ENCODE assay signal across 19 mouse cellular contexts in the genomic region with DNA sequence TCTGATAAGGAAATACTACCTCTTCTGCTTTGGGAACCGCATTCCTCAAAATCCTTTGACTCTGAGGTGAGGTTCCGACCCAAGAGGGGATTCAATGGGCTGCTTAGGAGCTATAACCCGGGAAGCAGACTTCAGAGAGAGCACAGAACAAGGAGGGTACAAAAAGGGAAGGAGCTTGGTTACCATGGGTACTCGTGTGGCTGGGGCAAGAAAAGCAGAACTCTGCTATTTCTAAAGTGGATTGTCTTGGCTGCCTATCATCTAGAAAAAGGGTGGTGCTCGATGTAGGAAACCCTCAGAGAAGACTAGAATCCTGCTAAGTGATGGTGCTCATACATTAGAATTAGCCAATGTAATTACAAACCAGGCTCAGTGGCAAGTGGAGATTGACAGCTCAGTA. TPM values are rescaled to one million over a fixed set of nuclear protein-coding genes. Genes with fewer than 3 reads are reported as not detected.
A peak's percentile ranks its signal among the peaks of the same experiment; 100 is the strongest.
DNase-seq lines count a peak whose midpoint lies in the region; ATAC-seq lines count a peak whose summit lies in the region.
"Had no signal": no experiment of that assay in that cellular context is flagged by ENCODE, and none has a peak within 500 bp of the region (broad histone marks: within the 10 kb centered on the region; RNA-seq: fewer than 3 reads in every experiment).

No protein-coding gene starts in this region.

- ATAC-seq in heart, embryonic 12.5 days (ENCODE audit: insufficient number of reproducible peaks, low FRiP score) = no peak
- ATAC-seq: inflammation-experienced regulatory T-cells, adult 6 months; liver, embryonic 12.5 days; midbrain, embryonic 15.5 days had no signal

- peaks cover 2% of the 10 kb centered on the region; the same call in 1 of the 2 replicates for H3K36me3 ChIP-seq in heart, embryonic 12.5 days
- no peaks in the 10 kb centered on the region for H3K36me3 ChIP-seq in megakaryocyte, embryonic 14.5 days (replicated peaks; ENCODE audit: low read length)
- H3K36me3 ChIP-seq: liver, embryonic 12.5 days; midbrain, embryonic 15.5 days; neural tube, embryonic 12.5 days had no signal

- H3K9me3 ChIP-seq in heart, embryonic 12.5 days (replicated peaks) = no peaks in the 10 kb centered on the region
- H3K9me3 ChIP-seq in megakaryocyte, embryonic 14.5 days = peaks cover 10% of the 10 kb centered on the region
- H3K9me3 ChIP-seq: liver, embryonic 12.5 days; midbrain, embryonic 15.5 days; neural tube, embryonic 12.5 days had no signal

- no peak overlapping the region for H3K4me3 ChIP-seq in heart, embryonic 12.5 days
- peak overlapping the region; percentile 87 for H3K4me3 ChIP-seq in megakaryocyte, embryonic 14.5 days (replicated peaks)
- H3K4me3 ChIP-seq: erythroblast, embryonic 14.5 days; liver, embryonic 12.5 days; midbrain, embryonic 15.5 days; neural tube, embryonic 12.5 days had no signal

- H3K9ac ChIP-seq in heart, embryonic 12.5 days = no peak overlapping the region
- H3K9ac ChIP-seq: liver, embryonic 12.5 days; midbrain, embryonic 15.5 days; neural tube, embryonic 12.5 days had no signal

- H3K27ac ChIP-seq in heart, embryonic 12.5 days (ENCODE audit: poor library complexity, severe bottlenecking) = peak overlapping the region; percentile 75
- H3K27ac ChIP-seq: liver, embryonic 12.5 days; midbrain, embryonic 15.5 days; neural tube, embryonic 12.5 days had no signal

- 45% methylated on average over 5 of the region's 5 CpGs for WGBS in heart, embryonic 12.5 days

- no peaks in the 10 kb centered on the region for H3K27me3 ChIP-seq in heart, embryonic 12.5 days (replicated peaks)
- peaks cover 7% of the 10 kb centered on the region for H3K27me3 ChIP-seq in megakaryocyte, embryonic 14.5 days (replicated peaks)
- H3K27me3 ChIP-seq: midbrain, embryonic 15.5 days; neural tube, embryonic 12.5 days had no signal

- H3K4me2 ChIP-seq in heart, embryonic 12.5 days = peak overlapping the region; percentile 25; the same call in 1 of the 2 replicates
- H3K4me2 ChIP-seq: liver, embryonic 12.5 days; midbrain, embryonic 15.5 days; neural tube, embryonic 12.5 days had no signal

- no peak for DNase-seq in heart, adult 18-20 months
- DNase-seq in testis, postnatal 10 days (ENCODE audit: low spot score) = peak; percentile 33
- no peak for DNase-seq in testis, postnatal 14 days (ENCODE audit: low spot score)
- no peak for DNase-seq in adrenal gland, postnatal 36 days
- DNase-seq in thymus, postnatal 0 days (ENCODE audit: low spot score) = no peak
- no peak for DNase-seq in adrenal gland, adult 8-10 months
- DNase-seq: cerebellum, adult 9-10 months; embryo, embryonic 11 days; lung, postnatal 14 days; thymus, adult 18-20 months had no signal

- peaks cover 44% of the 10 kb centered on the region for H3K4me1 ChIP-seq in heart, embryonic 12.5 days (replicated peaks)
- H3K4me1 ChIP-seq in megakaryocyte, embryonic 14.5 days = peaks cover 42% of the 10 kb centered on the region
- H3K4me1 ChIP-seq: midbrain, embryonic 15.5 days; neural tube, embryonic 12.5 days had no signal

RNA-seq across cellular contexts. Expression of a gene that starts 12.4 kb away (rescaled TPM):
- 24.3 and 25.7 TPM in 2 replicates for polyA plus RNA-seq in heart, embryonic 12.5 days (2016; fragmentation: Nextera tagmentation; extraction: Ambion mirVana)
- total RNA-seq in heart, adult 18-20 months (2021) = 10 to 100 TPM; 35.0 to 38.6 TPM
- 0.40 and 1.0 TPM in 2 replicates for polyA plus RNA-seq in megakaryocyte, embryonic 14.5 days (2012; ENCODE audit: insufficient read depth, low replicate concordance)
- total RNA-seq in adrenal gland, postnatal 36 days (2021) = 10 to 100 TPM; 42.1 to 47.6 TPM
- polyA plus RNA-seq in thymus, postnatal 0 days (2015; fragmentation: Nextera tagmentation; extraction: Ambion mirVana) = 3.2 and 3.3 TPM in 2 replicates
- total RNA-seq in adrenal gland, adult 8-10 months (2022) = 10 to 100 TPM; 35.5 to 54.1 (median 45.7) TPM

RNA-seq across cellular contexts. Expression of a gene that starts 42.7 kb away (rescaled TPM):
- 0.30 TPM in 1 of 2 replicates, not detected in the other for polyA plus RNA-seq in heart, embryonic 12.5 days (2016; fragmentation: Nextera tagmentation; extraction: Ambion mirVana)
- total RNA-seq in heart, adult 18-20 months (2021) = under 1 TPM in 1 of 2 experiments, not detected in 1; 0.28 TPM
- not detected in 2 replicates for polyA plus RNA-seq in megakaryocyte, embryonic 14.5 days (2012; ENCODE audit: insufficient read depth, low replicate concordance)
- total RNA-seq in adrenal gland, postnatal 36 days (2021) = 1 to 10 TPM in 1 of 2 experiments, under 1 TPM in 1; 0.66 to 1.1 TPM
- 1.3 and 1.8 TPM in 2 replicates for polyA plus RNA-seq in thymus, postnatal 0 days (2015; fragmentation: Nextera tagmentation; extraction: Ambion mirVana)
- total RNA-seq in adrenal gland, adult 8-10 months (2022) = under 1 TPM; 0.34 to 0.66 (median 0.60) TPM
- total RNA-seq: layer of hippocampus, postnatal 10 days; left cerebral cortex, postnatal 36 days had no signal
- polyA plus RNA-seq: erythroblast, embryonic 14.5 days; liver, embryonic 12.5 days; midbrain, embryonic 15.5 days; neural tube, embryonic 12.5 days had no signal
